In the genomic region with DNA sequence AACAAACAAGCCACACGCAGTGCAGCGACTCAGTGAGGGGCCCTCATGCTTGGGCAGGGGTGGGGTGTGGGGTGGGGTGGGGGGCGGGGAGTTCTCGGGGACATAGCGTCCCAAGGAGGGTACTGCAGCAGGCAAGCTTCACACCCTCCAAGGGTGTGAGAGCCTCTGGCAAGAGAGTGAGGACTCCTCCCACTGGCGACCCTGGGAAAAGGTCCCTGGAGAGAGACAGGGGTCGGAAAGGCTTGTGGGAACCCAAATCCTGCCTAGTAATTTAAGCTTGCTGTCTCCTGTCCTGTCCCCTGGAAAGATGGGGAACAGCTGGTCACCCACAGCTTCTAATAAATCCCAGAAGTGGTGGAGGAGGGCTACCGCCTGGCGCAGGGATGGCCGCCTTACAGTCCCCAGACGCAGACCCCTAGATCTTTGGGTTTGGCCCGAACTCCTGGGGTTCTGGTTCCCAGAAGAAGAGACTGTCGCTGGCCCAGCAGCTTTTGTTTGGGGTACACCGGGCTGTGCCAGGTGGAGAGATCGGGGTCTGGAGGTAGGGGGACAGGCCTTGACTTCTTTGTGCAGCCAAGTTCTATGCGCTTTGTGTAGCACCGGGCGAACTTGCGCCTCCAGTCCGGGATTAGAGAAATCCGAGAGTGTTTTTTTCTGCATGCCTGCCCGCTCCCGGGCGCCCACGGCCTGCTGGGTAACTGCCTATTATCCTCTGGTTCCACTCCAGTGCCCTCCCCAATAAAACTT, we compare ENCODE assay signal across 9 mouse cellular contexts. TPM values are rescaled to one million over a fixed set of nuclear protein-coding genes. Genes with fewer than 3 reads are reported as not detected.
A peak's percentile ranks its signal among the peaks of the same experiment; 100 is the strongest.
DNase-seq lines count a peak whose midpoint lies in the region; ATAC-seq and TF ChIP-seq lines count a peak whose summit lies in the region.
"Had no signal": no experiment of that assay in that cellular context is flagged by ENCODE, and none has a peak within 500 bp of the region (broad histone marks: within the 10 kb centered on the region; RNA-seq: fewer than 3 reads in every experiment).

No protein-coding gene starts in this region.

- H3K27ac ChIP-seq in heart, embryonic 15.5 days = no peak overlapping the region
- H3K27ac ChIP-seq in midbrain, postnatal 0 days (ENCODE audit: low read depth, low read length) = no peak overlapping the region

- peaks cover 7% of the 10 kb centered on the region; the same call in 1 of the 2 replicates for H3K4me1 ChIP-seq in heart, embryonic 15.5 days (replicated peaks)
- H3K4me1 ChIP-seq in midbrain, postnatal 0 days (ENCODE audit: insufficient read depth, low read length) = peaks cover 3% of the 10 kb centered on the region; the same call in 1 of the 2 replicates

- no peaks in the 10 kb centered on the region for H3K9me3 ChIP-seq in heart, embryonic 15.5 days (replicated peaks)
- H3K9me3 ChIP-seq in midbrain, postnatal 0 days (ENCODE audit: low read length) = no peaks in the 10 kb centered on the region

- H3K4me3 ChIP-seq in heart, embryonic 15.5 days = 0 out of 2 replicates have a peak overlapping the region, but pooled peaks have one; percentile 0
- no peak overlapping the region for H3K4me3 ChIP-seq in midbrain, postnatal 0 days (ENCODE audit: low read depth, low read length)

- peak overlapping the region; percentile 39 for H3K4me2 ChIP-seq in heart, embryonic 15.5 days
- H3K4me2 ChIP-seq in midbrain, postnatal 0 days (ENCODE audit: low read depth, low read length, poor library complexity, severe bottlenecking) = peak overlapping the region; percentile 37

- peak; percentile 73 for DNase-seq in embryo, embryonic 9.5 days (ENCODE audit: extremely low spot score)
- peak; percentile 60 for DNase-seq in kidney, postnatal 14 days
- DNase-seq in midbrain, postnatal 0 days (ENCODE audit: low spot score) = peak; percentile 45
- DNase-seq in thymus, postnatal 4 days = no peak
- no peak for DNase-seq in testis, postnatal 14 days (ENCODE audit: low spot score)

- peaks cover 96% of the 10 kb centered on the region for H3K27me3 ChIP-seq in heart, embryonic 15.5 days
- H3K27me3 ChIP-seq in midbrain, postnatal 0 days (ENCODE audit: insufficient read depth, low read length) = peaks cover 16% of the 10 kb centered on the region; the same call in 1 of the 2 replicates

- WGBS in heart, embryonic 15.5 days = 2% methylated on average over 25 of the region's 25 CpGs
- WGBS in midbrain, postnatal 0 days = 8% methylated on average over 25 of the region's 25 CpGs

- 0 out of 2 replicates have a peak, but pooled peaks have one; percentile 1 for TF ChIP-seq CTCF in midbrain, postnatal 0 days (IDR thresholded peaks at IDR 0.05)

- no peak for ATAC-seq in heart, embryonic 15.5 days (replicated peaks; ENCODE audit: insufficient number of reproducible peaks, insufficient read depth, low FRiP score, low read depth)
- ATAC-seq in midbrain, postnatal 0 days (ENCODE audit: low FRiP score) = no peak
- ATAC-seq in granulocyte monocyte progenitor cell, adult 5-6 weeks (replicated peaks; ENCODE audit: poor library complexity, severe bottlenecking) = no peak
- no peak for ATAC-seq in erythroid progenitor cell, adult 5-6 weeks (replicated peaks; ENCODE audit: low FRiP score, poor library complexity, severe bottlenecking)

- no peak overlapping the region for H3K9ac ChIP-seq in heart, embryonic 15.5 days
- no peak overlapping the region for H3K9ac ChIP-seq in midbrain, postnatal 0 days (replicated peaks; ENCODE audit: low read length, poor library complexity, severe bottlenecking)

- no peaks in the 10 kb centered on the region for H3K36me3 ChIP-seq in heart, embryonic 15.5 days
- no peaks in the 10 kb centered on the region for H3K36me3 ChIP-seq in midbrain, postnatal 0 days (ENCODE audit: insufficient read depth, low read length)

RNA-seq across cellular contexts. Expression of gene Uncx, which starts 56.1 kb away (rescaled TPM):
- not detected in 2 replicates for polyA plus RNA-seq in heart, embryonic 15.5 days (2015; fragmentation: Nextera tagmentation; extraction: Ambion mirVana)
- 21.2 and 24.3 TPM in 2 replicates for total RNA-seq in midbrain, postnatal 0 days (2014; rRNA removed)
- 15.5 and 20.0 TPM in 2 replicates for polyA plus RNA-seq in midbrain, postnatal 0 days (2015; fragmentation: Nextera tagmentation; extraction: Ambion mirVana)
- not detected in 2 replicates for total RNA-seq in granulocyte monocyte progenitor cell, adult 5-6 weeks (2014; fragmentation: Nextera tagmentation)
- not detected in 2 replicates for total RNA-seq in granulocyte monocyte progenitor cell, adult 5-6 weeks (2017)
- not detected in 2 replicates for total RNA-seq in erythroid progenitor cell, adult 5-6 weeks (2015; ENCODE audit: low replicate concordance)
- not detected in 2 replicates for total RNA-seq in erythroid progenitor cell, adult 5-6 weeks (2017; ENCODE audit: low replicate concordance)
- polyA plus RNA-seq: gonadal fat pad, adult 2 months had no signal

Comparison
In these comparisons a context has a peak if more than half of its experiments do, and no peak if none do; other contexts are left out.
1. DNase-seq: peak in embryo, embryonic 9.5 days (single experiment), kidney, postnatal 14 days (single experiment) and midbrain, postnatal 0 days (single experiment); none in thymus, postnatal 4 days (single experiment) and testis, postnatal 14 days (single experiment).
2. RNA of gene Uncx, which starts 56.1 kb away (total RNA-seq): 21.2 to 24.3 TPM in midbrain, postnatal 0 days; not detected in granulocyte monocyte progenitor cell, adult 5-6 weeks and not detected in erythroid progenitor cell, adult 5-6 weeks; every median in the first group is over 10 times any median in the second.